Mouse (Mus musculus): Measurements from ENCODE around the gene Pacsin1.

Gene Pacsin1

DNA sequence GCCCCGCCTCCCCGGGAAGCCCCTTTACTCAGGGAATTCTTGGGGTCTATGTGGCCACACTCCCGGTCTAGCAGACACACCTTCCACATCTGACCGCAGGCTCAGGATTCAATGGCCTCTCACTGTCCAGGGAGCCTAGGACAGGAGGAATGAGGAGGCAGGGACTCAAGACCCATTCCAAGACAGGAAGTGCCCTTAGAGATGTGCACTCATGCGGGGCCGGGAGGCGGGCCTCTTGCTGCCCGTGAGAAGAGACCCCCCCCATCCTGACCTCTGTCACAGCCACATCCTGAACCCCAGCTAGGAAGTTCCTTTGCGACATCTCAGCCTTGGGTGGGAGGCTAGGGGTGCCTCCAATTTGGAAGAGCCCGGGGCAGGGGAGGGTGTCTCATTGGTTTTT lies 69.7 kb downstream of the Pacsin1 start:
- DNase-seq (ENCODE audit: low spot score in 2 of 2), result no peak

DNA sequence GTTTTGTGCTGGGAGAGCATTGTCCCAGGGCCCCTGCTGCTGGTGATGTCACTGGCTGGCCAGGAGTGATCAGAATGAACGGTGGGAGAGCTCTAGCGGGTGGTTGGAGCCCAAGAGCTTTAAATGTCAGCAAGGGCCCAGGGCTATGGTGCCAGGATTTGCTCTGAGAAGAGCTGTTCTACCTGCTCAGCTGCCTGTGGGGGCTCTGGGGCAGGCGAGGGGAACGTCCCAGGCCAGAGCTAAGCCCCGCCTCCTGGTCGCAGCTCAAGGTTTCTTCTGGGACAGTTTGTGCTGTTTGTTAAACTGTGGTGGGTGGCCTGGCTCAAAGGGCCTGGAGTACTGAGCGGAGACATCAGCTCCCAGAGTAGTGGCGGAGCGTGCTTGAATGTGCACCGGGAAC lies 70.1 kb downstream of the Pacsin1 start:
- no peak for DNase-seq (ENCODE audit: low spot score in 2 of 2)

DNA sequence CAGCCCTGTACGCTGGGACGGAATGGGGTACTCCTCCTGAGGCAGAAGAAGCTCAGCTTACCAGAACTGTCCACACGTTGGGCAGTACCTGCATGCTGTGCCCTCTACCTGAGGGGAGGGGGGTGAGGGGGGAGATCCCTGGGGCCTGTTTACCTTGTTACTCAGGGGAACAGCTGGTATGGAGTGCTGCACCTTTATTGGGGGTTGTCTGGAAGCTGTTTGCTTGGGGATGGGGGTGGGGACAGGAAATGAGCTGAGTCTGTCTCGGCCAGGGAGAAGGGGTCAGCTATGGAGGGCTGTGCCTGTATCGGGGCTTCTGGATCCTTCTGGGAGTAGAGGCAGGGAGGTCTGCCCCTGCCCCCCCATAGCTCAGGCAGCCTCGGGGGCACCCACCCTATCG lies 71.2 kb downstream of the Pacsin1 start:
- DNase-seq (ENCODE audit: low spot score in 2 of 2), result no peak

DNA sequence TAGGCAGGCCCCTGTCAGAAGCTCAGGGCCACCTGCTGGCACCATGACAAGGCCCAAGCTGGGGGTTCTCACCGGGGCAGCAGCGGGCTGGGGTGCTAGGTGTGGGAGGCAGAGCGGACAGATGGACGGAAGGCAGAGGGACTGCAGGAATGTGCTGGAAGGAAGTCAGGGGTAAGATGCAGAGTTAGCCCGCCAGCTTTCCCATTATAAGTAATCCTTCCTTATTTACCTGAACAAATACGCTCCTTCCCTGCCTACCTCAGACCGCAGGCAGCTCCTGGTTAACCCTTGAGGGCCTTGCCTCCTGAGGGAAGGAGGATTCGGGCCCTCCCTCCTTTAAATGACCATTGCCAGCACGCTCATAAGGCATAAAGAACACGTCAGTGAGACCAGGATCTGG lies 73.5 kb downstream of the Pacsin1 start, which contains the start of gene Spdef:
TSS of gene Spdef (minus strand) at position 186 of the 400 bp plus-strand sequence.
- no peak for DNase-seq (ENCODE audit: low spot score in 2 of 2)

DNA sequence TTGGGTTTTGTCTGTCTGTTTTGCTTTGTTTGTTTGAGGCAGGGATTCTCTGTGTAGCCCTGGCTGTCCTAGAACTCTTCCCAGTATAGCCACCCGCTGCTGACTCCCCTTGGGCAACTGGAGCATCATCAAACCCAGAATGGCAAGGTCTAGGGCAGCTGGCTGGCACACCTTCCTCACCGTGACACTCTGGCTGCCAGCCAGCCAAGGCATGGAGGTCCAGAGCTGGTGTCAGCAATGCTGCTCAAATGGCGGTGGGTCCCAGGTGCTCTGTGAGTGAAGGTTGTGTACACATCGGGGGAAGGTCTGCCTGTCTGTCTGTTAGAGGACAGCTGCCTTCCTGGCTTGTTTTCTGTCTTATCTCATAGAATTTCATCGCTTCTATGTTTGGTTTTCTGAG lies 76.8 kb downstream of the Pacsin1 start:
- no peak for DNase-seq (ENCODE audit: low spot score in 2 of 2)

DNA sequence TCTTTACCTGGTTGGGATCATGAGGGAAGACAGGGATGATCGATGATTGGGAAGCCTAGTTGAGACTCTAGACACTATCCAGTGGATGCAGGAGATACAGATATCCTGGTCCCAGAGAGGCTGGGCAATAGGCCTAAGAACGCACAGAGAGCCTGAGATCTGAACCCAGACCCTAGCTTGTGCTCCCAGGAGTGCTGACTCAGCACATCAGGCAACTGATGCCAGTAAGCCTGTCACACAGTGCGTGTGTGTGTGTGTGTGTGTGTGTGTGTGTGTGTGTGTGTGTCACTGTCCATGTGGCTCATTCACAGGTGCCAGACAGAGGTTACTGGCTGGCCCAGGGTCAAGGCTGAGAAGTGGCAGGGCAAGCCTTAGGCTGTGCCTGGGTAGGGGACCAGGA lies 77.4 kb downstream of the Pacsin1 start:
- no peak for DNase-seq (ENCODE audit: low spot score in 2 of 2)

DNA sequence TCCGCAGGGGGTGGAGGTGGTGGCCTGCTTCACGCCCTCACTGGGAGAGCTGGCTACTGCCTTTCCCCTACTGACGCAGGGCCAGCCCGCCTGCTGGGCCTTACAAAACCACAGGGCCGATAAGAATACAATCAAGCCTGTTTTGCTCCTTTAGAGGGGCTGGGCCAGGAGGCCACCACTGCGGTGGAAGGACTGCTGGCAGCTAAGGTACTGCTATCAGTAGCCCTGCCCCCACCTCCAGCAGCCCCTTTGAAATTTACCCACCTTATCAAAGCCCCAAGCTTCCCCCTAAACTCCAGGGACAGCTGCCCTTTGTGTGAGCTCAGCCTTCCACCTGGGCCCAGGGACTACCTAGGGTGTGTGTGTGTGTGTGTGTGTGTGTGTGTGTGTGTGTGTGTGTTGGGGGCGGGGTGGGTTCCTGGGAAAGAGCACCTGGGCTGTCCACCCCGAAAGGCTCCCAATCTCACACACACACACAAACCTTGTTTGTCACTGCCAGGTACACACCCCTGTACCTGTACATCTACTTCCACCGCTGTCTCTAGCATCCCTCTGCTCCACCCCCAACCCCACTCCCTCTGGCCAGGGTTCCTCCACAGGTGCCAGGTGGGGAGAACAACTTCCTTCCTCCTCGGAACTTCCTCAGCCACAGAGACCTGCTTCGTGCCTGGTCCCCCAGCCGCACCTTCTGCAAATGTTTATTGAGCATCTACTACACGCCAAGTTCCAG lies 79.2 kb downstream of the Pacsin1 start:
- DNase-seq (ENCODE audit: low spot score in 2 of 2), result no peak

DNA sequence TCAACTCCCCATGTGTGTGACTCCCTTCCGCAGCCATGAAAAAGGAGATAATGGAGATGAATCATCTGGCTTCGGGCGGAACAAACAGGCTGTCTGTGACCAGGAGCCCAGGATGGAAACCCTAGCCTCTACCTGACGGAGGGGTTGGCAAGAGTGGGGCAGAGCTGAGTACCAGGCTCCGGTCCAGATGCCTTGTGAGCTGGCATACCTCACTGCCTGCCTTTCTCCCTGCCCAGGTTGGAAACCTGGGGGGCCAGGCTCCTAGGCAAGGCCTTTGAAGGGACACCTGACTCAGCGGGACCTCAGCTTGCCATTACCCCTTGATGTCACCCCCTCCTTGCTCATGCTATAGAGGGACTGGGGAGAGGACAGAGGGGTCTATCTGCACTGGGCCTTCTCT lies 85.7 kb downstream of the Pacsin1 start:
- no peak for DNase-seq (ENCODE audit: low spot score in 2 of 2)

DNA sequence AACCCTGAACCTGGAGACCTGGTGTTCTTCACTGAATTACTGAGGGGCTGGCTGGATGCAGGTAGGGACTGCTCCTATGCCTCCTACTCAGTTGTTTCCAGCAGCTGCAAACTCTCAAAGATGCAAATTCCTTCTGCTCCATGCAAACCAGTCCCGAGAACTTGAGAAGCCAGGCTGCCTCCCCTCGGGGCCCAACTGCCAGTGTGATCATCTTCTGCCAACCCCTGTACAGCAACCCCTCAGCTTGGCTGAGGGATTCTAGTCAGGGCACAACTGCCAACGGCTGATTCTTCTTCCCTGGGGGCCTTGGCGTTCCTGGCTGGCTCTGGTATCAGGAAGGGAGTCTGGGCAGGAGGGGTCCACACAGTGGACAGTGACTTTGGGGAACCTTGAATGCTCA lies 91.1 kb downstream of the Pacsin1 start:
- DNase-seq (ENCODE audit: low spot score in 2 of 2), result no peak

DNA sequence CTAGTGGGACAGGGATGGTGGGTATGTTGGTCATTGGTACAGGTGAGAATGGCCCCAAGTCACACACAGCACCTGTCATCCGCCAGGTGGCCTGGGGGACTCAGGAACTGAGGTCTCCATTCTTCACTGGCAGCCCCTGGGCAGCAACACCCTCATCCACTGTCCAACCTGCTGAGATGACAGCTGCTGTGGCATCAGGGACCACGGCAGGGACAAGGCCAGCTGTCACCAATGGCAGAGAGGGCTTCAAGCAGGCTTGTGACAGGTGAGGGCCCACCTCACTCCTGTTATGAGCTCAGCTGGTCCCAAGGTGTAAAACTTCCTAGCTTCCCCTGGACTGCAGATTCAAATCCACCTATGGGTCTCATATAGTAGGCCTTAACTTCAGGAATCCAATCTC lies 92.8 kb downstream of the Pacsin1 start:
- DNase-seq (ENCODE audit: low spot score in 2 of 2), result no peak

DNA sequence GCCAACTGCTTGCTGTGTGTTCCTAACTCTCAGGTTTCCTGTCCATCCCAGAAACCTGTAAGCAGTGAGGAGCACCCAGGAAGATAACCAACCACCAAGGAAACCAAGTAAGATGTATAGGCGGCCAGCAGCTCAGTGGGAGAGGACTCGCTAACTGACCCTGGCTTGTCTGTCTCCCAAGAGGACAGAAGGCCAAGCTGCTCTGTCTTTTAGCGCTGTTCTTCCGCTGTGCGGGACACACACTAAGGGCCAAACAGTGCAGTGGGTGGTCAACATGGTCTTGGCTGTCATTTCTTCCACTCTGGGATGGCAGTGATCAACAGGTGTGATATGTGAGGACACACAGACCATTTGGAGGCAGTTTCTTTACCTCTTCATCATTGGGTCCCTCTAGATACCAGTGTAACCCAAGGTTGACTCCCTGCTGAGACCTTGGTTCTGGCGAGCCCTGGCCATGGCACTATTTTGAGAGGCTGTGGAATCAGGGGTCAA lies 95.2 kb downstream of the Pacsin1 start:
- no peak for DNase-seq (ENCODE audit: low spot score in 2 of 2)

DNA sequence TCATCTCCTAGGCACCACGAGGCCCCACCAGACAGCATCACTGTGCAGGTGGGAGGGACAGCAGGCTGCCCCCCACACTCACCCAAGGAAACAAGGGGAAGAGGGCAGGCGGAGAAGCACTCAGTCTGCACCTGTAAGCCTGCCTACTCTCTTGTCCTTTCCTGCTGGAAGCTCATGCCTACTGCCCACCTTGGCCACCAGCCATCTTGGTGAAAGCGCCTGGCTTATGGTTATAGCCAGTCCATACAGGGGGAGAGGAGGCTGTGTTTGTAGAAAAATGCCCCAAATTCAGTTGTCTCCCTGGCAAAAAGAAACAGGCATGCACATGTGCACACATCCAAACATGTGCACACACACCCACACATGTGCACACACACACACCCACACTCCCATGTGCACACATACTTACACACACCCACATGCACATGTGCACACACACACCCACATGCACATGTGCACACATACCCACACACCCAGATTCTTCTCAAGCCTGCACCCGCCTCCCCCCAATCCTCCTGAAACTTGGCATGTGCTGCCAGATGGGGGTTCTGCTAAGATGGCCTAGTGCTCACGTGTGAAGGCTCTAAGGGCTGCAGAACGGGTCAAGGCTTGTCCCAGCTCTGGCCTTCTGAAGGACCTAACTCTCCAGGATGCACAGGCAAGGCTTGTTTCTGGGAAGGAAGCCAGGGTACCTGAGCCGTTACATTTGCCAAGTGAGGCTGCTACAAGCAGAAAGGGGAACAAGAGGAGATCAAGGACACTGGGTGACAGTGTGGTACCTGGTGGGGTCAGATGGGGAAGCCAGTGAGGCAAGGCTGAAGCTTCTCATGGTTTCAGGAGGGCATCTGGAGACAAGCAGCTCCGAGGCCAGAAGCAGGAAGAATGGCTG lies 96.2 kb downstream of the Pacsin1 start:
- no peak for DNase-seq (ENCODE audit: low spot score in 2 of 2)

DNA sequence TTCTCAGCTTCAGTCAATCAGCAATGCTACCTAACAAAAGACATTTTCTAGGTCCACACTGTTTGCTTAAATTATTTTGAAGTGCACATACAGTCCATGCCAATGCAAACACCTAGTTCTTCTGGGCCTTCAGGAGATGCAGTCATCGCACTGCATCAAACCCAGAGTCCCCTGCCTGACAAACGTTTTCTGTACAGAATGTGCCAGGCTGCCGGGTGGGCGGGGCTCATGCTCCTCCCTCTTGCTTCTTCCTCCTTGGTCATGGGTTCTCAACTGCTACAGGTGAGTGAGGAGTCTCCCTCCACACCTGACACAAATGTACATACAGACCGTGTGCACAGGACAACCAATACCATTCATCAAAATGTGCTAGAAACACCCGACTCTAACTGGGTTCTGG lies 104.9 kb downstream of the Pacsin1 start:
- DNase-seq (ENCODE audit: low spot score in 2 of 2), result no peak

All from frontal cortex, postnatal 10 days (tissue).